Mouse (Mus musculus) layer of hippocampus, adult 2 months (tissue): ENCODE results near the gene Slc2a4. TPM values are rescaled to one million over a fixed set of nuclear protein-coding genes. Genes with fewer than 3 reads are reported as not detected.

ENCODE experiments used
- DNase-seq, 2 experiments: peaks; one replicate each; pipeline ENCODE4 v3.0.0; 2022; ENCODE audit warnings: low spot score in 2 of 2
- H3K27ac ChIP-seq: fragments of 200-600 bp; 2 replicates; pipeline ENCODE4 v1.8.1; 2022
- H3K4me3 ChIP-seq: fragments of 200-600 bp; 2 replicates; pipeline ENCODE4 v1.8.1; 2022; ENCODE audit warnings: mild to moderate bottlenecking
- CTCF ChIP-seq: fragments of 200-600 bp; conservative IDR thresholded peaks from 2 replicates; pipeline ENCODE4 v1.8.1; 2022; ENCODE audit warnings: antibody characterized with exemption, mild to moderate bottlenecking, moderate library complexity
- microRNA-seq, 2 experiments: library from miRNA; unstranded; fragments of <30 nt; microRNA quantifications; one replicate each; pipeline ENCODE4 v1.2.0; 2021
- total RNA-seq, 2 experiments: library from RNA; stranded (reverse); gene quantifications; 2 replicates each; pipeline ENCODE4 v1.2.3; 2021

Slc2a4 gene
- total RNA-seq, 2 experiments from 2014 or later: 1.8 to 2.2 TPM

DNA sequence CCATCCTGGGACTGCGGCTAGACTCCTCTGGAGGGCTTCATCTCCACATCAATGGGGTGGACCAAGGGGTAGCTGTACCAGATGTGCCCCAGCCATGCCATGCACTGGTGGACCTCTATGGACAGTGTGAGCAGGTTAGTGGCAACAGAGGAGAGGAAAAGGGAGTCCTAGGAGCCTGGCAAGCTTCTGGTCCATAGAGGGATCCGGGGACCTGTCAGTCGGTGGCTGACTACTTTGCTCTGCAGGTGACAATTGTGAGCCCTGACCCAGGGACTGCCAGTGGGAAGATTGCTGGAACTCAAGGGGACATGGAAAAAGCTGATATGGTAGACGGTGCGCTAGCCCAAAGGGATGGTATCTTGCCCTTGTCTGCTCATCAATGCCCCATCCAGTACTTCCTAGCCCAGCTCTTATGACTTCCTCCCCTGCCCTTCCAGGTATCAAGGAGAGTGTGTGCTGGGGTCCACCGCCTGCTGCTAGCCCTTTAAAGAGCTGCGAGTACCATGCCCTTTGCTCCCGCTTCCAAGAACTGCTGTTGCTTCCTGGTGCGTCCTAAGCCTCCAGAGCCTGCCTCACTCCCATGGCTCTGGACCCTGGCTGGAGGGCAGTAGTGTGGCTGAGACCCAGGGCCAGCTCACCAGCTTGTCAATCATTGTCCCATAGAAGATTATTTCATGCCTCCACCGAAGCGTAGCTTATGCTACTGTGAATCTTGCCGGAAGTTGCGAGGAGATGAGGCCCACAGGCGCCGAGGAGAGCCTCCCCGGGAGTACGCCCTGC is 37.0 kb downstream of the Slc2a4 start:
- DNase-seq: no peak
- no peak overlapping the region for H3K27ac ChIP-seq
- TF ChIP-seq CTCF: no peak
- H3K4me3 ChIP-seq: no peak overlapping the region

DNA sequence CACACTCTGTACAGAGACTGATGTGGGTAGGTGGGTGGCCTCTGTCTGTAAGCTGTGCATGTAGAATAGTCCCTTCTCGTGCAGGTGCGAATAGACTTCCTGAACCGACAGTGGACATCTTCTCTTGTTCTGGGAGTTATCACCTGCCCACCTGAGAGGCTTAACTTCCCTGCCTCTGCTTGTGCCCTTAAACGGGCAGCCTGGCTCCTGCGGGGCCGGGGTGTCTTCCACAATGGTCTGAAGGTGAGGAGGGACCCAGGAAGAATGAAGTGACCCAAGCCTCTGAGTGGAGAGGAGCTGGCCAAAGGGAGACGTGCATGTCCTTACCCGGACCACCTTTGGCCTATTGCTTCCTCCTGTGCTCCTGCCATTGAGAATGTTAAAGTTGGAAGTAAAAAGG is 37.8 kb downstream of the Slc2a4 start:
- DNase-seq: no peak
- TF ChIP-seq CTCF: no peak
- Histone ChIP-seq H3K4me3 (no peak overlapping the region), H3K27ac (no peak overlapping the region)

DNA sequence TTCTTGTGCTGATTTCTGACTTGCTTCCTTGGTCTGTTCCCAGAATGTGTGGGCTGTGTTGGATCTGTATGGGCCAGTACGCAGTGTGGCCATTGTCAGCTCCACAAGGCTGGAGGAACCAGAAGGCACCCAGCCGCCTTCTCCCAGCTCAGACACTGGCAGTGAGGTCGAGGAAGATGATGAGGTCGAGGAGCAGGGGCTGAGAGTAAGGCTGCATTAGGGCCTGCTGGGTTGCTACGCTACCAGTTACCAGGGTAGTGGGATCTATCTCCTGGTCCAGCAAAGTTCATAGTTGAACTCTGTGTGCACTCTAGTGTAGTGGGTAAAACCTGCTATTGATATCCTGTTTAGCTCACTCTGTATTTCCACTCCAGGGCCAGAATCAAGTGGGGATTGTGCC is 38.8 kb downstream of the Slc2a4 start:
- no peak overlapping the region for H3K27ac ChIP-seq
- DNase-seq: no peak
- H3K4me3 ChIP-seq: no peak overlapping the region
- no peak for TF ChIP-seq CTCF

DNA sequence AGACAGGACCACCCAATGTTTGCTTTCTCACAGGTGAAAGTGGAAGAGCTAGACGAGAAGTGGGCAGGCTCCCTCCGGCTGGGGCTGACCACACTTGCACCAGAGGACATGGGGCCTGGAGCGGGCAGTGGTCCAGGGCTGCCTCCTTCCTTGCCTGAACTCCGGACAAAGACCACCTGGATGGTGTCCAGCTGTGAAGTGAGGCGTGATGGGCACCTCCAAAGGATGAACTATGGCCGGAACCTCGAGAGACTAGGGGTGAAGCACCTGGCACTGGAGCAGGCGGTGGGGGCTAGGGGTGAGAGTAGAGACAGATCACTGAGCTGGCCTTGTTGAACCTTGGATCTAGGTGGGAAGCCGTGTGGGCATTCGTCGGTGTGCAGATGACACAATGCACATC is 39.3 kb downstream of the Slc2a4 start:
- no peak for TF ChIP-seq CTCF
- no peak for DNase-seq
- no peak overlapping the region for H3K27ac ChIP-seq
- H3K4me3 ChIP-seq: no peak overlapping the region

DNA sequence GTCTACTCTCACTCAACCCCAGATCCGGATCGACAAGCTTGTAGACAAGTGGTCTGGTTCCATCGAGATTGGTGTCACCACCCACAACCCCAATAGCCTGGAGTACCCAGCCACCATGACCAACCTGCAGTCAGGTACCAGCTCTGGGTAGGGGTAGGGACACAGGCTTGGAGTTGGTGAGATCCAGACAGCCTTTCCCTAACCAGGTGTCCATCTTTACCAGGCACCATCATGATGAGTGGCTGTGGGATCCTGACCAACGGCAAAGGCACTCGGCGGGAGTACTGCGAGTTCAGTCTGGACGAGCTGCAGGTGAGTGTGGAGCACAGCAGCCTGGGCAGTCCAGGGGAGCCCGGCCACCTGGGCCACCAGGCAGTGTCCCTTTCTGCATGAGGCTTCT is 43.7 kb downstream of the Slc2a4 start:
- no peak for DNase-seq
- Histone ChIP-seq H3K27ac (no peak overlapping the region), H3K4me3 (no peak overlapping the region)
- TF ChIP-seq CTCF: no peak

DNA sequence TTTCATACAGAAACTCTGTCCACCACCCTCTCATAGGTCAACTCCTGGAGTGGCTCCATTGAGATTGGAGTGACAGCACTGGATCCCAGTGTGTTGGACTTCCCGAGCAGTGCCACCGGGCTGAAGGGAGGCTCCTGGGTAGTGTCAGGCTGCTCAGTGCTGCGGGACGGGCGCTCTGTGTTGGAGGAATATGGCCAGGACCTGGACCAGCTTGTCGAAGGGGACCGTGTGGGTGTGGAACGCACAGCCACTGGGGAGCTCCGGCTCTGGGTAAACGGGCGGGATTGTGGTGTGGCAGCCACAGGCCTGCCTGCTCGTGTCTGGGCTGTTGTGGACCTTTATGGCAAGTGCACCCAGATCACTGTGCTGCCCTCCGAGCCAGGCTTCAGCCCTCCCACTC is 45.0 kb downstream of the Slc2a4 start:
- no peak for TF ChIP-seq CTCF
- Histone ChIP-seq H3K27ac (no peak overlapping the region), H3K4me3 (peak overlapping the region; percentile 72; the same call in 1 of the 2 replicates)
- no peak for DNase-seq

DNA sequence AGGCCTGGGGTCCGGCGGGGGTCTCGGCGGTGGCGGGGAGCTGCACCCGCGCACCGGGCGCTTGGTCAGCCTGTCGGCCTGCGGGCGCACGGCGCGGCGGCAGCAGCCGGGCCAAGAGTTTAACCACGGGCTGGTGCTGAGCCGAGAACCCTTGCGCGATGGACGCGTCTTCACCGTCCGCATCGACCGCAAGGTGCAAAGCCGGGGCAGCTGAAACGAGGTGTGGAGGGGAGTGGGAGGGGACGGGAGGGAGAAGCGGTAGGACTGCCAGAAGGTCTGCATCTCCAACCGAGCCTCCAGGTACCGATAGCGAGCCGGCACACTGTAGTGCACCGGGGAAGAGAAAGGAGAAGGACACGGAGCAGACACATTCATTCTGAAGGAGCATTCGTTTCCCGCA is 46.0 kb downstream of the Slc2a4 start:
- peak overlapping the region; percentile 94 for H3K27ac ChIP-seq
- DNase-seq: no peak
- TF ChIP-seq CTCF: no peak
- H3K4me3 ChIP-seq: peak overlapping the region; percentile 72

DNA sequence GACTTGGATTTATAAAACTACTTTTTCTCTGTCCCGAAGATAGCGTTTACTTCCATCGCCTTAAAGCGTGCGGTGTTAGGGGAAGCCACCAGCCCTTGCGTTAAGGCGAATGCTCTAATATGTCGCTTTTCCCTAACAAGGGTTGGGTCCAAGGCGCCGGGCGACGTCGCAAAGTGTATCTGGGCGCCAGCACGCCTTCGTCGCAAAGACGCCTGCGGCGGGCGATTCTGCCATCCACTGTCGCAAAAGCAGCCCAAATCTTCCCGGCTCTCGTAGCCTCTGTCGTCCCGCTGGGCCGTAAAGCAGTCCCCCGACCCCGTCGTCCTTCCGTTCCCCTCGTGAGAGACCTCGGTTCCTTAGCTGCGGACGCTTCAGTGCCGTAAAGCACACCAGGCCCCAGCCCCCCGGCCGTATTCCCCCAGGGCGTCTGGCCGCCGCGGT is 46.6 kb downstream of the Slc2a4 start:
- peak; percentile 95 to 98 for DNase-seq
- H3K4me3 ChIP-seq: peak overlapping the region; percentile 72
- TF ChIP-seq CTCF: no peak
- peak overlapping the region; percentile 94 for H3K27ac ChIP-seq

DNA sequence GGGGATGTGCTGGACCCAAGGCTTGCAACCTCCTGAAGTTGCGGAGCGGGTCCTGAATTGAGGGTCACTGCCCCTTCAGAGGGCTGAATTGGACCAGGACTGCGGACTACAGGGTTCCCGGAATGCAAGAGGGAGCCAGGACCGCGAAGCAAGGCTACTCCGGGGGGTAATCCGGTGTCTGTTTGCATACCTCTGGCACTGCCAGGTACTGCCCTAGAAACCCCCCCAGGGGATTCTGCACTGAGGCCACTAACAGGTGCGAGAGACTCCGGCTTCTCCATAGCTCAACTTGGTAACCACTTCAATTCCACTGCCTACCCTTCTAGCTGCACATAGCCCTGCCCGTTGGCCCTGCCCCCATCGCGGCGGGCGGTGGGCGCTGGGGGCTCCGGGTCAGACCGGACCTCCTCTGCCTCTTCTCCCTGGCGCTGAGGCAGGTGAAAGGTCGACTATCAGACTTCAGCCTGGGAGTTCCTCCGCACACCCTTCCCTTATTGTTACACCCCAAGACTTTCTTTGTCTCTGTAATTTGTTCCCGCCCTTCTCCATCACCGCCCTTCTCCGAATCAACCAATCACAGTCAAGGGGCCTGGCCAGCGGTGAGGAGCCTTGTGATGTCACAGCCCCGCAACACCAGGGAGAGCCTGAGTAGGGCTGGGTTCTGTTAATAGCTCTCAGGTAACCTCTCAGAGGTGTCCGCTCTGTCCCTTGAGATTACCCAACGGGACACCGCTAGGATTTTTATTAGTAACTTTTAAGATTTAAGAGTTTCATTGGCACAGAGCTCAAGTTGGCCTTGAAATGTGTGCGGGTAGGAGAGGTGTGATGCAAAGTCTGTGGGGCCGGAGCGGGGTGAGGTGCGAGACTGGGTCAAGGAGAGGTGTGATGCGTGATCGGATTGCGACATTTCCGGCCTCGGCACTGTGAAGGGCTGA is 47.2 kb downstream of the Slc2a4 start, which contains the start of the genes 2810408A11Rik and Neurl4:
Gene 2810408A11Rik, minus strand, starts transcription at position 517 of the 935 bp plus-strand sequence.
Gene Neurl4, plus strand, starts transcription at position 602 of the 935 bp plus-strand sequence.
- Histone ChIP-seq H3K27ac (peak within 1 kb of the TSS; percentile 94), H3K4me3 (peak within 1 kb of the TSS; percentile 72)
- DNase-seq: peak; percentile 88 to 92
- TF ChIP-seq CTCF: no peak

DNA sequence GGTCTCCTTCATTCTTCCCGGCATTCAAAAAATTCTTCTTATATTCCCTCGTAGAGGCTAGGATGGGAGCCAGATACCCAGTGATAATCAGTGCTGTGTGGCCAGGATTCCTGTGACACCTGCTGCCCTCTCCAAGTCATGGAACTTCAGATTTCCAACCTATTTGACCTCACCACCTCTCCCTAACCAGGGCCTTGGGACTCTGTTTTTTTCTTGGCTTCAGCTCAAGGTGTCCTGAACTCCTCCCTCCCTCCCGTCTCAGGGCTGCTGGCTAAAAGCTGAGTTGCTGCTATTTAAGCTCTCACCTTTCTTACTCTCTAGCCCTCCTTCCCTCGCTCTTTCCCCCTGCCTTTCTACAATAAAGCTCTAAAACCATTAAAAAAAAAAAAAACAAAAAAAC is 48.1 kb downstream of the Slc2a4 start:
- no peak for TF ChIP-seq CTCF
- no peak overlapping the region for H3K27ac ChIP-seq
- DNase-seq: no peak
- H3K4me3 ChIP-seq: no peak overlapping the region

DNA sequence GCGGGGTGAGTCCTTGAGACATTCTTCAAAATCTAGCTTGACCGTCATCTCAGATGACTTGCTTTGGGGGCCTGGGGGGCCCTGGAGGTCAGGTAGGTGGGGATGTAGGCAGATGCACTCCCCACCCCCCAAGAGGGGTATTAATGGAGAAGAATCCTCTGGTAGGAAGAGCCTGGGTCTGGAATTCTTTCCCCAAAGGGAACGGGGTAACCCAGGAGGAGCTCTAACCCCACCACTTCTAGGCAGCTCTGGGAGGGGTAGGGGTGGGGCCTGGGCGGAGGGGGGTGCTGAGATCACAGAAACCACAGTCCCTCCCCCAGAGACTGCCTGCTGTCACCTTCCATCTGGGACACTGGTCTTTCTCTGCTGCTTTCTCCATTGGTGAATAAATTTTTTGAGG is 52.7 kb downstream of the Slc2a4 start, which contains the start of gene Acap1:
Gene Acap1, minus strand, starts transcription at position 249 of the 400 bp plus-strand sequence.
- no peak within 1 kb of the TSS for H3K27ac ChIP-seq
- DNase-seq: no peak
- H3K4me3 ChIP-seq: no peak within 1 kb of the TSS
- TF ChIP-seq CTCF: no peak

DNA sequence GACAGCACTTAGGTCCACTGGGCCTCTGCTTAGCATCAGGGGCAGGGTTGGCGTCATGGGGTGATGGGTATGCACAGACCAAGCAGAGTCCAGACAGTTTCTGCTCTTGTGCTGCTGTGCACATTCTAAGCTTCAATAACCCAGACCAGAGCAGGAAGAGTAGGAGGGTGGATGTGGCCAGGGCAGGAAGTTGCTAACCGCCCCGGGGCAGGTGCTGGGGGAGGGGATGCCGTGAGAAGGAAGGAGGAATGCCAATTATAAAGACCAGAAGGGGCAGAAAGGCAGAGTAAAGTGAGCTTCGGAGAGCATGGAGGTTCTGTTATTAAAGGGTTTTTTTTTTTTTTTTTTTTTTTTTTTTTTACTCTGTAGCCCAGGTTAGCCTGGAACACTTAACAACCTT is 53.3 kb downstream of the Slc2a4 start:
- TF ChIP-seq CTCF: no peak
- Histone ChIP-seq H3K27ac (no peak overlapping the region), H3K4me3 (no peak overlapping the region)
- DNase-seq: no peak

Small RNA genes within 50 kb of the gene (microRNA-seq; reads per million reads assigned to microRNA genes)
- gene Gm44349: 0 reads per million in 2 experiments

Other genes starting within 250 kb of the Slc2a4 start
- gene Polr2a, start 189.6 kb downstream of the Slc2a4 start, total RNA-seq: 10 to 100 TPM; 64.6 to 65.4 TPM
- not detected for gene Slc35g3, start 186.2 kb downstream of the Slc2a4 start, total RNA-seq
- 100 to 1,000 TPM; 122 to 133 TPM for gene Zbtb4, start 182.3 kb downstream of the Slc2a4 start, total RNA-seq
- 1 to 10 TPM; 1.1 to 1.3 TPM for gene Chrnb1, start 152.2 kb downstream of the Slc2a4 start, total RNA-seq
- 10 to 100 TPM; 25.6 to 28.0 TPM for gene Fgf11, start 146.3 kb downstream of the Slc2a4 start, total RNA-seq
- not detected for gene Tmem102, start 142.6 kb downstream of the Slc2a4 start, total RNA-seq
- gene Gm39566, start 132.9 kb downstream of the Slc2a4 start, total RNA-seq: not detected
- gene Spem2, start 129.7 kb downstream of the Slc2a4 start, total RNA-seq: not detected
- gene Spem1, start 126.0 kb downstream of the Slc2a4 start, total RNA-seq: under 1 TPM; 0.34 to 0.49 TPM
- gene Nlgn2, start 110.4 kb downstream of the Slc2a4 start, total RNA-seq: 100 to 1,000 TPM; 197 to 201 TPM
- gene Tmem256, start 109.7 kb downstream of the Slc2a4 start, total RNA-seq: 100 to 1,000 TPM; 113 to 114 TPM
- 10 to 100 TPM; 17.1 to 19.8 TPM for gene Plscr3, start 101.8 kb downstream of the Slc2a4 start, total RNA-seq
- not detected for gene Tnk1, start 89.5 kb downstream of the Slc2a4 start, total RNA-seq
- not detected for gene Tmem95, start 70.2 kb downstream of the Slc2a4 start, total RNA-seq
- 1 to 10 TPM; 1.3 to 1.4 TPM for gene Kctd11, start 66.8 kb downstream of the Slc2a4 start, total RNA-seq
- not detected for gene Acap1, start 52.6 kb downstream of the Slc2a4 start, total RNA-seq
- gene 2810408A11Rik, start 47.2 kb downstream of the Slc2a4 start, total RNA-seq: 1 to 10 TPM in 1 of 2 experiments, under 1 TPM in 1; 0.64 to 1.0 TPM
- 100 to 1,000 TPM; 122 to 125 TPM for gene Neurl4, start 47.1 kb downstream of the Slc2a4 start, total RNA-seq
- 10 to 100 TPM; 35.6 to 41.5 TPM for gene Gps2, start 34.3 kb downstream of the Slc2a4 start, total RNA-seq
- 100 to 1,000 TPM; 413 to 441 TPM for gene Eif5a, start 26.2 kb downstream of the Slc2a4 start, total RNA-seq
- 10 to 100 TPM; 12.4 to 14.5 TPM for gene Ybx2, start 12.4 kb downstream of the Slc2a4 start, total RNA-seq
- gene Cldn7, start 16.6 kb upstream of the Slc2a4 start, total RNA-seq: not detected
- 100 to 1,000 TPM; 106 to 114 TPM for gene Ctdnep1, start 33.0 kb upstream of the Slc2a4 start, total RNA-seq
- 10 to 100 TPM; 72.8 to 72.9 TPM for gene Elp5, start 34.3 kb upstream of the Slc2a4 start, total RNA-seq
- gene Gabarap, start 43.0 kb upstream of the Slc2a4 start, total RNA-seq: 100 to 1,000 TPM; 216 to 229 TPM
- 10 to 100 TPM; 40.5 to 42.6 TPM for gene Phf23, start 47.6 kb upstream of the Slc2a4 start, total RNA-seq
- 10 to 100 TPM; 40.6 to 45.3 TPM for gene Dvl2, start 52.4 kb upstream of the Slc2a4 start, total RNA-seq
- gene Acadvl, start 67.2 kb upstream of the Slc2a4 start, total RNA-seq: 10 to 100 TPM; 54.9 to 63.7 TPM
- gene Dlg4, start 68.8 kb upstream of the Slc2a4 start, total RNA-seq: 100 to 1,000 TPM; 880 to 888 TPM
- gene Asgr1, start 105.9 kb upstream of the Slc2a4 start, total RNA-seq: 1 to 10 TPM in 1 of 2 experiments, under 1 TPM in 1; 0.52 to 1.7 TPM
- gene Asgr2, start 144.5 kb upstream of the Slc2a4 start, total RNA-seq: not detected
- gene Mgl2, start 182.1 kb upstream of the Slc2a4 start, total RNA-seq: under 1 TPM in 1 of 2 experiments, not detected in 1; 0.46 TPM
- 1 to 10 TPM in 1 of 2 experiments, under 1 TPM in 1; 0.67 to 1.5 TPM for gene Clec10a, start 208.0 kb upstream of the Slc2a4 start, total RNA-seq